Mouse (Mus musculus) heart, postnatal 0 days (tissue): Measurements from ENCODE around the gene Map7d2.

Experiments used
- CTCF ChIP-seq: IDR thresholded peaks from 2 replicates; pipeline ENCODE4 v1.5.1; 2016; ENCODE audit warnings: antibody characterized with exemption, control low read depth, low read depth
- EP300 ChIP-seq: IDR thresholded peaks from 2 replicates; pipeline ENCODE4 v1.6.1; 2016; ENCODE audit warnings: antibody characterized with exemption, low read depth

- TF ChIP-seq CTCF (no peak), EP300 (no peak)
Measured at GRCm38 (mm10) chrX:159414829-159415673, 679 bp downstream of the Map7d2 start.
